Mouse (Mus musculus) layer of hippocampus, postnatal 25 days (tissue): ENCODE measurements at regions not wholly inside any gene's neighbourhood (a gene's known extent, or its start where the extent isn't known, plus 50 kb on each side); places are given as distances from the start of the nearest gene placed in this dataset.

Experiments used
- DNase-seq, 2 experiments: peaks; one replicate each; pipeline ENCODE4 v3.0.0; 2022; ENCODE audit warnings: mixed read lengths in 2 of 2, low spot score in 1 of 2; ENCODE audit errors: extremely low spot score in 1 of 2

DNA sequence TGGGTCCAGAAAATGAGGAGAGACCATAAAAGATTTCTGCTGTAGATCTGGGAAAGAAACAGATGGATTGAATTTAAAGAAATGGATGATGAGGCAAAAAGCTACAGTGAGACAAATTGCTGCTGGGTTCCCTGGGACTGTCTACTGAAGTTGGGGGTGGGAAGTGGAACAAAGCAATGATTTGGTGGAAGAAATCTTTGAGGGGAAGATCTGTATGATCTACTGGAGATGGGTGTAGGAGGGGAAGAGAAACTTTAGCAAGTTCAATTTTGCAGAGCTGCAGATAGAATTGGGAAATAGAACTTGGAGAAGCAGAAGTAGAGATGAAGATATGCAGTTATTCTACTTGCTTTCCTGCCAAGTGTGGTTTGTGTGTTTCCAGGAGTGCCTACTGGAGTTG lies 5478.8 kb downstream of the 9330182O14Rik start:
- DNase-seq, result no peak

DNA sequence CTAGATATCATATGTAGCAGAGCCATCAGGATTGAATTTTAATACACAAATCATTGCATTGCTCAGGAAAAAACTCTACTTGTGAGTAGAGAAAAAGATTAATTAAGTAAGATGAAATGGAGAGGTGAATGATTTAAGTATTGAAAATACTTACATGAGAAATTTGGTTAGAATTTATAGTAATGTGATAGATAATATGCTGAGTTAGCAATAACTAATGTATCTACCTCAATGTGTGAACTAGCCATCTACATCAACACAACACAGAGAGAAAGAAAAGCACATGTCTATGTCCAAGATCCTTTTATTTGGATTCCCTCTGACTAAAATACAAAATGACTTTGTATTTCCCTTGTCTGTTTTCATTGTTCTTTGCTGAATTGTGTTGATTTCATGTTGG lies 5512.1 kb downstream of the 9330182O14Rik start:
- DNase-seq, result no peak

DNA sequence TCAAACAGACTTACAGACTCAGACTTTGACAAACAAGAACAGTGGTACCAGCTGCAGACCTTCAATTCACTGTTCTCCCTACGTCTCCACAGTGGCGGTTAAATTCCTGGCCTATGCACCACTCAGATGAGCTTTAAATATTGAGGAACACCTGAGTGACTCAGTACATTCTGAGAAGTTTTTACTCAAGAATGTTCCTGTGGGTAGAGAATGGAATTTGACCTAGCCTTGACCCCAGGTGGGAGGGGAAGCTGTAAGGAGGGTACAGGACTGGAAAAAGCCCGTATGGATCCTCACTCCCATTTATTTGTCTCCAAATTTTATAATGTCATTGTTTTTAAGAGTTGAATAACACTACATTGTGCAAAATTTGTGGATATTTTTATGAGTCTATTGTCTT lies 5529.4 kb downstream of the 9330182O14Rik start:
- DNase-seq, result no peak

DNA sequence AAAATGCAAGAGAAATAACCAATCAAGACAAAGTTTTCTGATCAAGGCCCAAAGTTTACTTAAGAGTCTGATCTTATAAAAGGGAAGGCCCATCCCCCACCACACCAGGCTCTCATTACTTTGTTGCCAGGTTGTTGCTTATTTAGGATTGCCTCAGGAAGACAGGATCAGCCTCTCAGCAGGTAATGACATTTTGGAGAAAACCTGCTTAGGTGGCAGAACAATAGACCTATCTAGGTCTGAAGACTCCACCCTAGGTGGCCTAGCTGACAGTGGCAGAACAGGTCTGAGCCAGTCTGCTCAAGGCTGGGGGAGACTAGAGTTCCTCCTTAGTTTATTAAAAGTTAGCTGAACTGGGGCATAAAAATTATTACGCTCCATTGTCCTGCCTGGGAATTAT lies 5555.3 kb downstream of the 9330182O14Rik start:
- no peak for DNase-seq

DNA sequence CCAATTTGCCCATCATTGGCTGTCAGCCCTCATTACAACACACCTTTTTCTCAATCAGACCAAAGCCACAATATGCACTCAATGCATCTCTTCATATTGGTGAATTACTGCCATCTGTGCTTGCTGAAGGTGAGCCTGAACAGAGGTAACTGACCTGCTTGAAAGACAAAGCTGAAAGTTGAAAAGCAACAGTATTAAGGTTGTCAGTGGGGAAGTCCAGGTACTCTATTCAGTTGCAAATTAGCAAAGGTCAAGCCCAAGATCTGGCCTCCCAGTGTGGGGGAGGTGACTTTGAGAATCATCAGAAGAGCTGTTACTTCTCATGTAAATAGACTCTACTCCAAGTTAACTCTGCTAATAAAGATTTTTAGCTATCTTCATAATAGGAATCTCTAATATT lies 5555.9 kb downstream of the 9330182O14Rik start:
- no peak for DNase-seq

DNA sequence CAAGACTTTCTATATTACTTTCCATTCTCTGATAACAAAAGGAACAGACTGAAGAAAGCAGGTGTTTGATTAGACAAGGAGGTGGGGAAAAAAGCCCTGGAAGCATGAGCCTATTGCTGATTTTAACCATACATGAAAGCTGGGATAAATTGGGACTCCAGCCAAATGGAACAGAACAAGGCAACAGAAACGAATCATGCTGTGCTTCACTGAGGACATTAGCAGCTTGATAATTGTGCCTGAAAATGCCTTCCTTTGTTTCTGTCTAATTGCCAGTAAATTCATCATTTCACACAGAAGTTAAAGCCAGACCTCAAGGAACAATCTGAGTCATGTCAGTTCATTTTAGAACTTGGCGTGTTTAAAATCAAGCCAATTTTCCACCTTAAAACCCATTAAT lies 5576.9 kb downstream of the 9330182O14Rik start:
- no peak for DNase-seq

DNA sequence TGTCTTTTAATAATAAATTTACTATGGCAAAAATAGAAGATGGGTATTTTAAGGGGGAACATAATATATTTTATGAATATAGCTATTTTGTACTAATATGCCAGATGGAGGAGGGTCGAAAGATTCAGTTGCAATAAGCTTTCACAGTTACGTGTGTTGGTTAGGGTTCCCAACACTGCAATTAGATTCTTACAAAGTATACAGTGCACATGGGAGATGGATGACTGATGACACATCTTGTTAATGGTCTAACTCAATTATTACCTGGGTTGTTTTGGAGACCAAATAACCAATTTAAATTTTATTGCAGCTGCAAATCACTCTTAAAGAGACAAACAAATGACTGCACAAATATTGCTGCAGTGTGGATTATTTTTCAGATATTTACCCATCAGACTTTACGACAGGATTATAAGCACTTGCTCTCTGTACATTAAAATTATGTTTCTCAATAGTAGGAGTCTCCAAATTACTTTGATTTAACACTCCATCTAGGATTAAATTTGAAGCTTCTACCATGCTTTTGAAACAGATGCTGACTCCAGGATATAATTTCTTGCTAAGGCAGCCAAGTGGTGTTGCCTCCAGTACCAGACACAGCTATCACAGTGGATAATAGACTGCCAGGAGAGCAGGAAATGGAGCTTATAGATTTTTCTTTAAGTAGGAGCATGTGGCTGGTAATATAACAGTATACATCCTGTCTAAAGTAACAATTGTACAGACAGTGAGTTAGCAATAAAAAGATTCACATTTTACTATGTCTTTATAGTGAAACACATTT lies 5596.4 kb downstream of the 9330182O14Rik start:
- DNase-seq, result no peak

DNA sequence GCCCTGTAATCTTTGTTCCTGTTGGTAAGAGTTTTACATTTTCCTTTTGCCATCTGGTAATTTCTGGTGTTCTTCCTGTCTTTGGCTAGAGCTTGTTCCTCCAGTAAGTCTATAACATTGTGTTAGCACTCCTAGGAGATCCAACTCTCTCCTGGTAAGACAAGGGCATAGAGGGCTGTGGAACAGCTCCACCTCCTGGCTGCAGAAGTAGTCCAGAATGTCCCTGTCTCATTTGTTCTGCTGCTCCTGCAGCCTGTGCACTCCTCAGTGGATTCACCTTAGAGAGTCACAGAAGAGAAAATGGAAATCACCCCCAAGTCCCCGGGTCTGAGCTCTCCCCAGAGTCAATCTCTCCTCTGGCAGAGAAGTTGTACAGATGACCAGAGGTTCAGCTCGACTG lies 5629.1 kb downstream of the 9330182O14Rik start:
- peak in 1 of 2 experiments; percentile 12 for DNase-seq
